In genomic region chr9:28306364-28307121, GRCm38 (mm10) we compare ENCODE assay signal across 16 mouse cellular contexts.
DNase-seq lines count a peak whose midpoint lies in the region; ATAC-seq lines count a peak whose summit lies in the region.
"Had no signal": no experiment of that assay in that cellular context is flagged by ENCODE, and none has a peak within 500 bp of the region (broad histone marks: within the 10 kb centered on the region; RNA-seq: fewer than 3 reads in every experiment).

No protein-coding gene starts in this region.

- H3K4me2 ChIP-seq in embryonic facial prominence, embryonic 11.5 days (ENCODE audit: low read depth, low read length) = no peak overlapping the region
- no peak overlapping the region for H3K4me2 ChIP-seq in hindbrain, embryonic 15.5 days
- no peak overlapping the region for H3K4me2 ChIP-seq in neural tube, embryonic 11.5 days (ENCODE audit: low read depth)
- H3K4me2 ChIP-seq: embryonic facial prominence, embryonic 12.5 days; lung, embryonic 15.5 days had no signal

- H3K9ac ChIP-seq in embryonic facial prominence, embryonic 11.5 days (replicated peaks; ENCODE audit: low read length) = no peak overlapping the region
- H3K9ac ChIP-seq in hindbrain, embryonic 15.5 days = no peak overlapping the region
- no peak overlapping the region for H3K9ac ChIP-seq in neural tube, embryonic 11.5 days (ENCODE audit: low read length)
- H3K9ac ChIP-seq: embryonic facial prominence, embryonic 12.5 days; lung, embryonic 15.5 days had no signal

- H3K4me1 ChIP-seq in embryonic facial prominence, embryonic 11.5 days (ENCODE audit: control insufficient read depth, insufficient read depth, low read length) = no peaks in the 10 kb centered on the region
- H3K4me1 ChIP-seq in hindbrain, embryonic 15.5 days (replicated peaks) = peaks cover 13% of the 10 kb centered on the region
- H3K4me1 ChIP-seq in neural tube, embryonic 11.5 days (ENCODE audit: control insufficient read depth, insufficient read depth, low read length) = peaks cover 10% of the 10 kb centered on the region
- H3K4me1 ChIP-seq: lung, embryonic 15.5 days had no signal

- H3K9me3 ChIP-seq in embryonic facial prominence, embryonic 11.5 days (replicated peaks; ENCODE audit: control insufficient read depth, low read length) = no peaks in the 10 kb centered on the region
- no peaks in the 10 kb centered on the region for H3K9me3 ChIP-seq in hindbrain, embryonic 15.5 days
- H3K9me3 ChIP-seq in neural tube, embryonic 11.5 days (ENCODE audit: control insufficient read depth, low read length) = no peaks in the 10 kb centered on the region
- H3K9me3 ChIP-seq: embryonic facial prominence, embryonic 12.5 days; lung, embryonic 15.5 days had no signal

- peak; percentile 29; the same call in 1 of the 2 replicates for ATAC-seq in embryonic facial prominence, embryonic 11.5 days (replicated peaks; ENCODE audit: insufficient number of reproducible peaks, low FRiP score, low TSS enrichment, low read depth)
- peak; percentile 64 for ATAC-seq in hindbrain, embryonic 15.5 days (ENCODE audit: low FRiP score, low read depth)
- ATAC-seq in neural tube, embryonic 11.5 days (ENCODE audit: insufficient read depth, low FRiP score, low TSS enrichment) = peak; percentile 35; the same call in 1 of the 2 replicates
- ATAC-seq in granulocyte monocyte progenitor cell, adult 5-6 weeks (replicated peaks; ENCODE audit: poor library complexity, severe bottlenecking) = no peak

- peak; percentile 11 for DNase-seq in embryo, embryonic 10 days (ENCODE audit: low spot score)
- no peak for DNase-seq in embryo, embryonic 9.5 days (ENCODE audit: extremely low spot score)
- no peak for DNase-seq in embryonic facial prominence, embryonic 11.5 days (ENCODE audit: low spot score)
- DNase-seq in neural tube, embryonic 11.5 days (ENCODE audit: low spot score) = peak; percentile 29
- no peak for DNase-seq in spleen, postnatal 36 days (ENCODE audit: low spot score in 2 of 2)
- DNase-seq in c-Kit-positive CD71-positive TER-119-positive erythroid progenitor cells, embryonic 14.5 days (ENCODE audit: low spot score) = no peak
- DNase-seq: cerebellum, adult 11-12 months; heart, adult 18-20 months; heart, postnatal 4 days; kidney, adult 9 months; liver had no signal

- H3K4me3 ChIP-seq in embryonic facial prominence, embryonic 11.5 days (ENCODE audit: low read depth, low read length) = no peak overlapping the region
- H3K4me3 ChIP-seq in hindbrain, embryonic 15.5 days = no peak overlapping the region
- no peak overlapping the region for H3K4me3 ChIP-seq in neural tube, embryonic 11.5 days (ENCODE audit: low read depth, low read length)
- H3K4me3 ChIP-seq: embryonic facial prominence, embryonic 12.5 days; left cerebral cortex, adult 2 months; lung, embryonic 15.5 days had no signal

- 49% methylated on average over 11 of the region's 11 CpGs for WGBS in embryonic facial prominence, embryonic 11.5 days
- WGBS in hindbrain, embryonic 15.5 days = 46% methylated on average over 11 of the region's 11 CpGs
- WGBS in neural tube, embryonic 11.5 days = 66% methylated on average over 11 of the region's 11 CpGs

- no peak overlapping the region for H3K27ac ChIP-seq in embryonic facial prominence, embryonic 11.5 days (replicated peaks; ENCODE audit: low read depth, low read length)
- no peak overlapping the region for H3K27ac ChIP-seq in hindbrain, embryonic 15.5 days (replicated peaks)
- H3K27ac ChIP-seq in neural tube, embryonic 11.5 days (ENCODE audit: low read depth, low read length) = no peak overlapping the region
- H3K27ac ChIP-seq: embryonic facial prominence, embryonic 12.5 days; left cerebral cortex, adult 2 months; lung, embryonic 15.5 days had no signal

- H3K27me3 ChIP-seq in embryonic facial prominence, embryonic 11.5 days (ENCODE audit: control insufficient read depth, insufficient read depth, low read length) = no peaks in the 10 kb centered on the region
- no peaks in the 10 kb centered on the region for H3K27me3 ChIP-seq in hindbrain, embryonic 15.5 days
- no peaks in the 10 kb centered on the region for H3K27me3 ChIP-seq in neural tube, embryonic 11.5 days (ENCODE audit: control insufficient read depth, insufficient read depth, low read length)
- H3K27me3 ChIP-seq: embryonic facial prominence, embryonic 12.5 days; lung, embryonic 15.5 days had no signal

- H3K36me3 ChIP-seq in embryonic facial prominence, embryonic 11.5 days (replicated peaks; ENCODE audit: control insufficient read depth, insufficient read depth, low read depth, low read length) = no peaks in the 10 kb centered on the region
- H3K36me3 ChIP-seq in hindbrain, embryonic 15.5 days = no peaks in the 10 kb centered on the region
- no peaks in the 10 kb centered on the region for H3K36me3 ChIP-seq in neural tube, embryonic 11.5 days (ENCODE audit: control insufficient read depth, insufficient read depth, low read length)
- H3K36me3 ChIP-seq: embryonic facial prominence, embryonic 12.5 days; lung, embryonic 15.5 days had no signal

Comparison
In these comparisons a context has a peak if more than half of its experiments do, and no peak if none do; other contexts are left out.
1. DNase-seq: peak in embryo, embryonic 10 days (single experiment) and neural tube, embryonic 11.5 days (single experiment); none in embryo, embryonic 9.5 days (single experiment), embryonic facial prominence, embryonic 11.5 days (single experiment), spleen, postnatal 36 days (0 of 2) and c-Kit-positive CD71-positive TER-119-positive erythroid progenitor cells, embryonic 14.5 days (single experiment).